Mouse (Mus musculus): Measurements from ENCODE around the gene Gm10840. TPM values are rescaled to one million over a fixed set of nuclear protein-coding genes. Genes with fewer than 3 reads are reported as not detected.

Gm10840 gene
- 0.62 TPM in 1 of 2 replicates, not detected in the other for polyA plus RNA-seq (2012)

GRCm38 (mm10) chr11:106160841-106161721 is at the start of gene Gm10840, which contains the start of gene Limd2:
Gene Gm10840, plus strand, starts transcription at chr11:106160850.
Gene Limd2, minus strand, starts transcription at chr11:106160860.

GRCm38 (mm10) chr11:106202123-106202465 is 41.4 kb downstream of the Gm10840 start, which contains the start of gene Strada:
Gene Strada, minus strand, starts transcription at chr11:106202168.

Other genes starting within 250 kb of the Gm10840 start
- 0.39 and 0.61 TPM in 2 replicates for gene Cyb561, start 207.5 kb upstream of the Gm10840 start, polyA plus RNA-seq (2012)
- gene Ace, start 192.9 kb upstream of the Gm10840 start, polyA plus RNA-seq (2012), result 0.17 and 0.53 TPM in 2 replicates
- not detected in 2 replicates for gene Ace3, start 166.2 kb upstream of the Gm10840 start, polyA plus RNA-seq (2012)
- gene Kcnh6, start 152.7 kb upstream of the Gm10840 start, polyA plus RNA-seq (2012), result 0.03 TPM in 1 of 2 replicates, not detected in the other
- gene Dcaf7, start 124.0 kb upstream of the Gm10840 start, polyA plus RNA-seq (2012), result 14.7 and 14.9 TPM in 2 replicates
- 6.6 and 7.2 TPM in 2 replicates for gene Taco1, start 94.8 kb upstream of the Gm10840 start, polyA plus RNA-seq (2012)
- 9.2 and 9.4 TPM in 2 replicates for gene Map3k3, start 76.2 kb upstream of the Gm10840 start, polyA plus RNA-seq (2012)
- 189 and 236 TPM in 2 replicates for gene Limd2, start within 50 bp of the Gm10840 start, polyA plus RNA-seq (2012)
- 42.4 and 43.4 TPM in 2 replicates for gene Strada, start 41.3 kb downstream of the Gm10840 start, polyA plus RNA-seq (2012)
- 3.2 and 4.1 TPM in 2 replicates for gene Ccdc47, start 55.5 kb downstream of the Gm10840 start, polyA plus RNA-seq (2012)
- 27.1 and 41.4 TPM in 2 replicates for gene Ddx42, start 56.1 kb downstream of the Gm10840 start, polyA plus RNA-seq (2012)
- 12.7 and 18.5 TPM in 2 replicates for gene Ftsj3, start 95.2 kb downstream of the Gm10840 start, polyA plus RNA-seq (2012)
- 51.2 and 64.3 TPM in 2 replicates for gene Psmc5, start 95.3 kb downstream of the Gm10840 start, polyA plus RNA-seq (2012)
- gene Smarcd2, start 112.1 kb downstream of the Gm10840 start, polyA plus RNA-seq (2012), result 138 and 142 TPM in 2 replicates
- 0.21 and 0.33 TPM in 2 replicates for gene Tcam1, start 115.8 kb downstream of the Gm10840 start, polyA plus RNA-seq (2012)
- gene Gh, start 141.0 kb downstream of the Gm10840 start, polyA plus RNA-seq (2012), result not detected in 2 replicates
- 6.0 and 10.1 TPM in 2 replicates for gene Cd79b, start 153.9 kb downstream of the Gm10840 start, polyA plus RNA-seq (2012)
- 0.07 and 0.17 TPM in 2 replicates for gene Scn4a, start 192.4 kb downstream of the Gm10840 start, polyA plus RNA-seq (2012)
- gene Prr29, start 204.6 kb downstream of the Gm10840 start, polyA plus RNA-seq (2012), result 0.10 and 0.23 TPM in 2 replicates
- 42.6 and 44.4 TPM in 2 replicates for gene Icam2, start 227.2 kb downstream of the Gm10840 start, polyA plus RNA-seq (2012)

Measured in megakaryocyte-erythroid progenitor cell, adult 5 weeks (primary cell).